Mouse (Mus musculus) heart, adult 18-20 months (tissue): ENCODE data around the gene Phf1. TPM values are rescaled to one million over a fixed set of nuclear protein-coding genes. Genes with fewer than 3 reads are reported as not detected.
A peak's percentile ranks its signal among the peaks of the same experiment; 100 is the strongest.
"Not testable (repeated sequence)": the region's sequence is repeated elsewhere in the genome, so short reads cannot be mapped to it uniquely, and the experiment has no call there.

Source experiments
- DNase-seq, 2 experiments: peaks; one replicate each; pipeline ENCODE4 v3.0.0; 2021 to 2022; ENCODE audit warnings: mixed read lengths in 1 of 2
- long read RNA-seq, 2 experiments: library from polyadenylated mRNA; stranded (forward); transcript quantifications; one replicate each; pipeline ENCODE4 v2.0.0; 2021
- total RNA-seq, 2 experiments: library from RNA; stranded (reverse); gene quantifications; 2 replicates each; pipeline ENCODE4 v1.2.3; 2021

Gene Phf1
- total RNA-seq = 10 to 100 TPM; 15.3 to 16.5 TPM
- long read RNA-seq, experiment 1, partial matches to known transcripts = 0 of 9 reads
- long read RNA-seq, experiment 1, other reads (novel, unspliced or antisense) = 5 of 9 reads
- long read RNA-seq, experiment 2 = 0 reads

- peak; percentile 97 to 99 for DNase-seq
These were observed at the start of gene Phf1 for GRCm38 (mm10) chr17:26932839-26933398. Gene Phf1 (plus strand): TSS chr17:26933052.

GRCm38 (mm10) chr17:26883585-26883984 is 49.3 kb upstream of the Phf1 start:
- no peak for DNase-seq

DNA sequence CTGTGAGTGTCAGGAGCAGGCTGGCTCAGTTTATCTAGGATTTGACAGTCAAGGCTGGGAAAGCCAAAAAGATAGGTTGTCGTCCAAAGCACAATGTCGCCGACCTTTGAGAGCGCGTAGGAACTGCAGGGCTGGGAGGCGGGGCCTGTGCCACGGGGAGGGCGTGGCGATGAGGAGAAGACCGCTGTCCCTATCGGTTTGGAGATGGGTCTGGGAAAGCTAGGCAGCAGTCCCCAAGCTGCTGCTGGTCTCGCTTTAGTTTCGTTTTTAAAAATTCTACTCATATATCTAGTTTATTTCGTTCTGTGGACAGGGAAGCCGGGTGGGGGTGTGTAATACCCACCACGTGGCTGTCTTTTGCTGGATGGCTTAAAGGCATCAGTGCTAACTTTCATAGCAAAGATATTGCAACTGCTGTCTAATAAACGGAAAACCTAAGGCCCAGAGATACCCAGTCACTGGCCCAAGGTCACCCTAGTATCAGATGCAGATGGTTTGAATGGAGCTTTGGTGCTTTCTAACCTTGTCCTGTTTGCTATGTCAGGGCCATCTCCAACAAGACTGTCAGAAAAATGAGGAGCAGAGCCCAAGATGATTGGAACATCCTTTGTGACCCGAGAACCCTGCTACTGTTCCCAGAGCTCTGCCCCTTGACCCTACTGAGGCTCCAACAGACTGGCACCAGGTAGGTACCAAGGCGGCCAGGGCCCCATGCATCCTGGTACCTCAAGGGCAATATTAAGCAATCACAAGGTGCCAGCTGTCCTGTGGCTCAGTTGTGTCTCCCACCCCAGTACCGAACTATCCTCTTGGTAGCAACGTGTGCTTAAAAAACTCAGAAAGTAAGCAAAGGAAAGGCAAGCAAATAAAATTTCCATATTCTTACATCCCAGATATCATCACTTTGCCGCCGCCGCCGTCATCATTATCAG is 47.6 kb upstream of the Phf1 start:
- peak; percentile 91 for DNase-seq

- peak; percentile 88 to 90 for DNase-seq
These were observed 46.7 kb upstream of the Phf1 start for GRCm38 (mm10) chr17:26886047-26886749.

DNA sequence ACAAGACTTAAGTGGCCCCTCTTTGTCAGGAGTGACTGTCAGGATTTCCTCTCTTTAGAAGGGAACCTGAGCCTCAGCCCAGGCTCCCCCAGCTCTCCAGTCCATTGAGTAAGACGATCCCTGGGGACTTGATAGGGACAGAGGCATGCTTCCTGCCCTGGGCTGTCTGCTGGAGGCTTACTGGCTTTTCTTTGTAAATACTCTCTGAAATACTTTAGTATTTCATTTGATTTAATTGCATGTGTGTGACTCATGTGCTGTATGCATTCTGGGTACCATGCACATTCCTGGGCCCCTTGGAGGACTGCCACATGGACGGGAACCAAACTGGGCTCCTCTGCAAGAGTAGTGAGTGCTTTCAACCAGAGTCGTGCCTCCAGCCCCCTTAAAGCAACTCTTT is 44.9 kb upstream of the Phf1 start:
- DNase-seq = peak in 1 of 2 experiments; percentile 30

GRCm38 (mm10) chr17:26892635-26893375 is 40.0 kb upstream of the Phf1 start:
- peak; percentile 68 to 82 for DNase-seq

DNA sequence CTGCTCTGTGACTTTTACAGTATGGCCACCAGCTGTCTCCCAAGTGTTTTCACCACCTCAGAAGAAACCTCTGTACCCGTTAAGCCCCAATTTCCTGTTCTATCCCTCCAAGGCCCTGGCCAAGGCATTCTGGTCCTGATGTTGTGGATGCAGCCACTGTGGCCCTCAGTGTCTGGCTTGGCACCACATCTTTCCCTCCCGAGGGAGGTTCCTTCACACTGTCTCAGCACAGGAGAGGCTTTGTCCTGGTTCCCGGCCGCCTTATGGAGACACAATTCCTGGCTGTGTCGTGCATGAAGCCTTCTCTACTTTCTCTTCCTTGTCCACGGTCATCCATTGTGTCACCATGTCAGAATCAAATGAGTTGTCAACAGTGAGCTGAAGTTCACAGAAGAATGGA is 39.4 kb upstream of the Phf1 start:
- DNase-seq = peak in 1 of 2 experiments; percentile 37

- no peak for DNase-seq
These were observed 38.5 kb upstream of the Phf1 start for GRCm38 (mm10) chr17:26894342-26894741.

DNA sequence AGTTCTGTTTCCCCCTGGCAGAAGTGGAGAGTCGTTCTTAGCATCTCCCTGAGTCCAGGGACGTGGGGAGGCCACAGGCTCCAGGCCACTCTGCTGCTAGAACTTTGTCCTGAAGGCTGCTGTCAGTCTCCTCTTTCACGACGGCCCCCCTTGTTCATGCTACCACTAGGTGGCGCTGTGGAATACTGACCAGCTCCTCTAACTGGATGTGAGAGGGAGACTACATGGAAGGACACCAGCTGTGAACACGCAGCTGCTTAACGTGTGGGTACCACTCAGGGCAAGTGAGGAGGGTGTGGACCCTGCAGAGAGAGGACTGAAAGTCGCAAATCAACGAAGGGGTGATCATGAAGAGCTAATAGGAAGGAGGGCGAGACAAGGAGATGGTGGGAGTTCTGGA is 37.3 kb upstream of the Phf1 start:
- DNase-seq = peak; percentile 66 to 83

GRCm38 (mm10) chr17:26900916-26901315 is 31.9 kb upstream of the Phf1 start:
- DNase-seq = no peak

DNA sequence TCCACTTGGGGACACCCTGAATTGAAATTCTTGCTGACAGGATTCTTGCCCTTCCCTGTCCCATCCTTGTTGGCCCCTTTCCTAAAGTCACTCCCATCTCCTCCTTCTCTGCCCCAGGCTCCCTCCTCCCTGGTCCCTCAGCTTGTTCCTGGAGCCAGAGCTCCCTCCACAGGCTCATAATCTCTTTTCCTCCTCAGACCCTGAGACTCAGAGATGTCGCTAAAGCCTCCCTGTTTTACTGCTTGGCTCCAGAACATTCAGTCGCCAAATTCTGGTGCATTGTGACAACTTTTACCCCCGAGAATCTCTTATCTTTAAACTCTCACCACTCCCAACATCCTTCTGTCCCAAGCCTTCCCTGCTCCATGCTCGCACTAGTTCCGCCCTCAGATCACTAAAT is 28.5 kb upstream of the Phf1 start:
- peak in 1 of 2 experiments; percentile 34 for DNase-seq

GRCm38 (mm10) chr17:26907506-26907905 is 25.3 kb upstream of the Phf1 start:
- DNase-seq = not testable (repeated sequence)

DNA sequence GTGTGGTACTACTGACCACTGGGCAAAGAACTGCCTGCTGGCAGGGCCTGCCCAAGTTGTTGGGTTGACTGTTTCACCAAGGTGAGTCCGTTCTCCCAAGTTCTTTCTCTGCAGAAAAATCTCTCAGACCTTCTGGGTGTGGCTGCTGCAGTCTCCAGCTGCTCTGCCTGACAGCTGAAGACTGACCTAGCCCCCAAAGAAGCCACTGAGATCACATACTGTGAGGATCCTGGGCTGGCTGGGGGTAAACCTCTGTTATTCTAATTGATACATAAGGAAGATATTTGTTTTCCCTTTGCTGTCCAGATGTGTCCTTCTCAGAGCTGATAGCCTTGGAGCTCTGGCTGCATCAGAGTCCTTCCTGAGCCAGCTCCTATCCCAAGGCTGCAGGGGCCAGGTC is 17.6 kb upstream of the Phf1 start:
- no peak for DNase-seq

GRCm38 (mm10) chr17:26916711-26917482 is 16.0 kb upstream of the Phf1 start, which contains the start of gene Kifc5b:
Gene Kifc5b (plus strand): TSS chr17:26917091.
- DNase-seq = peak; percentile 99 to 100

DNA sequence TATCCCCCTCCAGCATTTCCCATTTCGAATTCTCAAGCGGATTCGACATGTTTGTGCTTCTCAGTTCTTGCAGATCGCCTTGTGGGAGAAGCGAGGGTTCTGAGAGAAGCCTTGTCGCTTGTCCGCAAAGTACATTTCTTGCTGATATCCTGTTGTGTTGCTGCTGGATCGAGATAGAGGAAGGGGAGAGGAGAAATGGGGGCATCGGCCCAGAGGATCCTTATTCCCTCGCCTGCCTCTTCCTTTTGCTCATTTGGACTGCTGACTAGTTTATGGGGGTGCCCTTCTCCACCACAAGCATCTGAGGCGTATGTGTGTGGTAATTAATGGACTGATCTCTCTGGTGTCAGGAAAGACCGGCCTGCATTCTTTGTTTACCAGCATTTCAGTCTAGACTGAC is 15.3 kb upstream of the Phf1 start:
- DNase-seq = not testable (repeated sequence)

DNA sequence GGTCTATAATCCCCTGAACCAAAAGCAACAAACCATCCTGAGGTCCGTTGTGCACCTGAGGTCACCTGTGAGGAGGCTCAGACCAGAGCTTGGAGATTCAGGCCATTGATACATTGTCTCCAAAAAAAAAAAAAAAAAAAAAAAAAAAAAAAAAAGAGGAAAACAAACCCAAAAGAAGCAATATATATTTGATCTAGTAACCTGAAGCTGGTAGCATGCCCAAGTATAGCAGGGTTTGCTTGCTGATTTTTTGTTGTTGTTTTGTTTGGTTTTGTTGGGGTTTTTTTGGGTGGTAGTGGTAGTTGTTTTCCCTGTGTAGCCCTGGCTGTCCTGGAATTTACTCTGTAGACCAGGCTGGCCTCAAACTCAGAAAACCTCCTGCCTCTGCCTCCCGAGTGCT is 14.5 kb upstream of the Phf1 start:
- DNase-seq = no peak

DNA sequence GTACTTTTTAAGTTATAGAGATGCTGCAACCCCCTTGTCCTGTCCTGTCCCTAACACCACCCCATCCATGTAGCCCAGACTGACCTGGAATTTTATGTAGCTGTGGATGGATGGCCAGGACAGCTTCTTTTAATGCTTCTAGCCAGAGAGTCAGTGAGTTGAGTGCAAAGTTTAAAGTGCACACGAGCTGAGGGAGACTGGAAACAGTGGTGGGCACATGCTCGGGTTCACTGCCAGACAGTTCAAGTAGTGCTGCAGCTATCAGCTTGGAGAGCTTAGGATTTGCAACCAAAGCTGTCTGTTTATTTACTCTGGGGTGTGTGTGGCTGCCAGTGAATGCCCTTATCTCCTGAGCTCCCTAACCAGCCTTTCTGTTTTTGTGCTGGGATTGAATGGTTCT is 13.3 kb upstream of the Phf1 start:
- DNase-seq = not testable (repeated sequence)

GRCm38 (mm10) chr17:26922368-26922767 is 10.5 kb upstream of the Phf1 start:
- not testable (repeated sequence) for DNase-seq

DNA sequence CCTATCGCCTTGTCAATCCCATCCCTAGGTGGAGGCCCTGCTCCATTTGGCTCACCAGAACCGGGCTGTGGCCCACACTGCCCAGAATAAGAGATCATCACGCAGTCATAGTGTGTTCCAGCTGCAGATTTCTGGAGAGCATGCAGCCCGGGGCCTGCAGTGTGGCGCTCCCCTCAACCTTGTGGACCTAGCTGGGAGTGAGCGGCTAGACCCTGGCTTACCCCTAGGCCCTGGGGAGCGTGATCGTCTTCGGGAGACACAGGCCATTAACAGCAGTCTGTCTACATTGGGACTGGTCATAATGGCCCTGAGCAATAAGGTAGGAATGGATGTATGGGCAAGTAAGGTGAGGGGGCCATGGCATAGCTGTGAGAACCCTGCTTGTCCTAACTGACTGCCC is 7.4 kb upstream of the Phf1 start:
- DNase-seq = not testable (repeated sequence)

DNA sequence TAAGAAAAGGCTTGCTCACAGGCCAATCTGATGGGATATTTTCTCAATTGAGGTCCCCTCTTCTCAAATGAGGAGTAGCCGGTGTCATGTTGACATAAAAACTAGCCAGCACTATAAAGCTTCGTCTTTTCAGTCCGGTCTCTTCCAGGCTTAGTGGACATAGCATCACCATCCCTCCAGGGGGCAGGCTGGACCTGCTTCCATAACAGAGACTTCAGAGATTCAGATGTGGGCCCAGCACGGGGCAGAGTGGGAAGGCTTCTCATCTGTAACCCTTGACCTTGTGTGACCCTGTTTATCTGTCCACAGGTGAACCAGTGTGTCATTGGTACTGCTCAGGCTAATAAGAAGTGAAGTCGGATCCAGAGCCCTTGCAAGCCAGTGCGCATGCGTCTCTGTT is 1.1 kb upstream of the Phf1 start:
- peak; percentile 49 to 65 for DNase-seq

GRCm38 (mm10) chr17:26933419-26933818 is 567 bp downstream of the Phf1 start:
- DNase-seq = no peak
